Mouse (Mus musculus) midbrain, postnatal 0 days (tissue): ENCODE results near the gene Gsdma2. TPM values are rescaled to one million over a fixed set of nuclear protein-coding genes. Genes with fewer than 3 reads are reported as not detected.

ENCODE experiments used
- ATAC-seq: fragments of 200-750 bp; cut with Nextera tagmentation; 2 replicates; pipeline ENCODE4 v1.8.0; 2017; ENCODE audit warnings: moderate number of reproducible peaks, mild to moderate bottlenecking, moderate TSS enrichment, moderate library complexity; ENCODE audit not compliant: low FRiP score
- DNase-seq: peaks from one replicate; pipeline ENCODE4 v3.0.0-alpha.2; 2015; ENCODE audit warnings: low spot score
- H3K27ac ChIP-seq: fragments of 300-500 bp; sonication (generic); 2 replicates; pipeline ENCODE4 v1.5.1; 2014; ENCODE audit warnings: low read depth, mild to moderate bottlenecking, low read length, mixed read lengths
- H3K27me3 ChIP-seq: fragments of 300-500 bp; sonication (generic); 2 replicates; pipeline ENCODE4 v1.6.1; 2014; ENCODE audit warnings: low read length, control low read depth, mixed read lengths; ENCODE audit not compliant: insufficient read depth
- H3K36me3 ChIP-seq: fragments of 300-500 bp; sonication (generic); 2 replicates; pipeline ENCODE4 v1.6.1; 2014; ENCODE audit warnings: low read length, control low read depth, mixed read lengths; ENCODE audit not compliant: insufficient read depth
- H3K4me1 ChIP-seq: fragments of 300-500 bp; sonication (generic); 2 replicates; pipeline ENCODE4 v1.6.1; 2014; ENCODE audit warnings: mild to moderate bottlenecking, control low read depth, antibody characterized with exemption, low read length, mixed read lengths; ENCODE audit not compliant: insufficient read depth
- H3K4me2 ChIP-seq: fragments of 300-500 bp; sonication (generic); 2 replicates; pipeline ENCODE4 v1.6.1; 2014; ENCODE audit warnings: low read depth, mild to moderate bottlenecking, low read length, mixed read lengths; ENCODE audit not compliant: poor library complexity, severe bottlenecking
- H3K4me3 ChIP-seq: fragments of 300-500 bp; sonication (generic); 2 replicates; pipeline ENCODE4 v1.5.1; 2014; ENCODE audit warnings: low read depth, mild to moderate bottlenecking, low read length, moderate library complexity
- H3K9ac ChIP-seq: fragments of 300-500 bp; sonication (generic); replicated peaks from 2 replicates; pipeline ENCODE4 v1.6.1; 2014; ENCODE audit warnings: mild to moderate bottlenecking, low read length, moderate library complexity, mixed read lengths; ENCODE audit not compliant: poor library complexity, severe bottlenecking
- H3K9me3 ChIP-seq: fragments of 300-500 bp; sonication (generic); 2 replicates; pipeline ENCODE4 v1.6.1; 2016; ENCODE audit warnings: low read length, control low read depth
- CTCF ChIP-seq: IDR thresholded peaks from 2 replicates; pipeline ENCODE4 v1.5.1; 2016; ENCODE audit warnings: antibody characterized with exemption, mild to moderate bottlenecking
- WGBS: fragments of 180-500 bp; shearing (Covaris S2); extraction: QIAGEN DNeasy Blood & Tissue Kit; methylation state at CpG from one replicate; pipeline ENCODE4 v1.1.7; 2014; 5-methylcytosine and 5-hydroxymethylcytosine counted together
- polyA plus RNA-seq: library from polyadenylated mRNA; unstranded; fragments of >200 nt; fragmentation: Nextera tagmentation; extraction: Ambion mirVana; gene quantifications from 2 replicates; pipeline ENCODE4 v1.2.1, GENCODE M21; 2015
- total RNA-seq: library from RNA; depleted of rRNA; stranded (reverse); fragments of >200 nt; gene quantifications from 2 replicates; pipeline ENCODE4 v1.2.3, GENCODE M21; 2014

Gsdma2 gene
- total and polyA plus RNA-seq, 2 experiments from 2014 or later: 0.15 TPM; not detected in 1

DNA sequence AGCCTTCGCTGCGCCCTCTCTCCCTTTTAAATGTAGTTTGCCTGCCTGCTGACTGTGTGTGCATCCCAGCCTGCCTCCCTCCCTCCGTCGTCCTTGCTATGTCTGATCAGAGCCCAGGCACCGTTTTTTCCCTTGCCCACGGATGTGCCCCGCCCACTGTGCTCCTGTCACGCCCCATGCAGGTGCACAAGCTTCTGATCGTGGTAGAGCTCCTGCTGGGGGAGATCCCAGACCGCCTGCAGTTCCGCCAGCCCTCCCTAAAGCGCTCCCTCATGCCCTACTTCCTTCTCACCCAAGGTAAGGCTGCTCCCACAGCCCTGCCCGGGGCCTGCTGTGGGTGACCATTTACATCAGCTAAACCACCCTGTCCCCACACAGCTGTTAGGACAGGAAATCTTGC, 46.6 kb downstream of the Gsdma2 start:
- H3K9me3 ChIP-seq: no peaks in the 10 kb centered on the region
- H3K9ac ChIP-seq: no peak overlapping the region
- no peak overlapping the region for H3K27ac ChIP-seq
- TF ChIP-seq CTCF: no peak
- H3K4me3 ChIP-seq: no peak overlapping the region
- H3K4me1 ChIP-seq: no peaks in the 10 kb centered on the region
- no peaks in the 10 kb centered on the region for H3K27me3 ChIP-seq
- DNase-seq (no peak), ATAC-seq (no peak)
- 74% methylated on average over 13 of the region's 13 CpGs for WGBS
- H3K4me2 ChIP-seq: no peak overlapping the region
- peaks cover 65% of the 10 kb centered on the region for H3K36me3 ChIP-seq

DNA sequence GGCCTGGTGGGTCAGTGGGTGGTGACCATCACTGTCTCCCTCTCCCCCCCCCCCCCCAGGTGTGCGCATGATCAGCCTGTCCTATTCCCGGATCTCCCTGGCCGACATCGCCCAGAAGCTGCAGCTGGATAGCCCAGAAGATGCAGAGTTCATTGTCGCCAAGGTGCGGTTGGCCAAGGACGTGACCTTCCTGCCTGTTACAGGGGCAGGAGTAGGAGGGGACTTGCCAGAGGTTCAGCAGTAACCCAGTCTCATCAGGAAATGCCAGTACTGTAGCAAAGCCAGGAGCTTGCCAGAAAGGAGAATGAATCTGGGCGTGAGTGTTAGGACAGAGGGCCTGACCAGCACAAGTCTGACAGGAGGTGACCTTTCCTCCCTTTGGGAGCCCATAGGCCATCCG, 47.2 kb downstream of the Gsdma2 start:
- 93% methylated on average over 8 of the region's 9 CpGs for WGBS
- Histone ChIP-seq H3K27ac (no peak overlapping the region), H3K27me3 (no peaks in the 10 kb centered on the region), H3K4me1 (no peaks in the 10 kb centered on the region), H3K9me3 (no peaks in the 10 kb centered on the region), H3K36me3 (peaks cover 62% of the 10 kb centered on the region), H3K4me2 (no peak overlapping the region), H3K9ac (no peak overlapping the region), H3K4me3 (no peak overlapping the region)
- no peak for TF ChIP-seq CTCF
- ATAC-seq (no peak), DNase-seq (no peak)

DNA sequence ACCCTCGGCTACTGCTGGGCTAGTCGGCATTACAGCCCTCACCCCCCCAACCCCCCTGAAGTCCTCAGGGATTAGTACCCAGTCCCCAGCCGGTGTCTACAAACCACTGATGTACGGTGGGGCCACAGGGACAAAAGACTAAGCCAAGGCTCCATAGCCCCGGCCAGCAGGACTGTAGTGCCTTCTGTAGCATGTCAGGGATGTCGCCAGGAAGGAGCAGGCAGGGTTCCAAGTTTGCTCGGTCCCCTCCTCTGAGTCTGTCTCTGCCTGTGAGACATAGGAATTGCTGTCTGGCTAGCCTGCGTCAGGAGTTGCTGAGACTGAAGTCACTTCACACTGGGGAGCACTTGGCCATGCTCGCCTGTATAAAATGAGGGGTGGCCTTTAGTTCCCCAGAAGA, 47.7 kb downstream of the Gsdma2 start:
- ATAC-seq (no peak), DNase-seq (no peak)
- Histone ChIP-seq H3K9me3 (no peaks in the 10 kb centered on the region), H3K4me1 (no peaks in the 10 kb centered on the region), H3K27ac (no peak overlapping the region), H3K4me3 (no peak overlapping the region), H3K4me2 (no peak overlapping the region), H3K27me3 (no peaks in the 10 kb centered on the region), H3K36me3 (peaks cover 62% of the 10 kb centered on the region), H3K9ac (no peak overlapping the region)
- WGBS: 76% methylated on average over 9 of the region's 9 CpGs
- TF ChIP-seq CTCF: no peak

GRCm38 (mm10) chr11:98695408-98695807, 48.8 kb downstream of the Gsdma2 start:
- Histone ChIP-seq H3K9ac (no peak overlapping the region), H3K9me3 (no peaks in the 10 kb centered on the region), H3K36me3 (peaks cover 53% of the 10 kb centered on the region), H3K27ac (no peak overlapping the region), H3K4me1 (no peaks in the 10 kb centered on the region), H3K4me3 (no peak overlapping the region), H3K27me3 (no peaks in the 10 kb centered on the region), H3K4me2 (no peak overlapping the region)
- 71% methylated on average over 14 of the region's 14 CpGs for WGBS
- TF ChIP-seq CTCF: no peak
- ATAC-seq: no peak
- no peak for DNase-seq

- WGBS: 85% methylated on average over 14 of the region's 14 CpGs
- peaks cover 41% of the 10 kb centered on the region for H3K36me3 ChIP-seq
- no peaks in the 10 kb centered on the region for H3K9me3 ChIP-seq
- H3K4me1 ChIP-seq: no peaks in the 10 kb centered on the region
- H3K27ac ChIP-seq: no peak overlapping the region
- DNase-seq: no peak
- H3K4me2 ChIP-seq: no peak overlapping the region
- no peak for ATAC-seq
- H3K9ac ChIP-seq: no peak overlapping the region
- H3K4me3 ChIP-seq: no peak overlapping the region
- H3K27me3 ChIP-seq: no peaks in the 10 kb centered on the region
- TF ChIP-seq CTCF: no peak
These were observed 50.1 kb downstream of the Gsdma2 start for GRCm38 (mm10) chr11:98696454-98697216.

- ATAC-seq: no peak
- Histone ChIP-seq H3K27me3 (no peaks in the 10 kb centered on the region), H3K4me2 (no peak overlapping the region), H3K36me3 (peaks cover 35% of the 10 kb centered on the region), H3K9ac (no peak overlapping the region), H3K9me3 (no peaks in the 10 kb centered on the region), H3K4me1 (no peaks in the 10 kb centered on the region), H3K4me3 (no peak overlapping the region), H3K27ac (no peak overlapping the region)
- TF ChIP-seq CTCF: no peak
- DNase-seq: no peak
- 89% methylated on average over 12 of the region's 12 CpGs for WGBS
These were observed 50.7 kb downstream of the Gsdma2 start for GRCm38 (mm10) chr11:98697225-98697624.
